Mouse (Mus musculus): ENCODE results near the gene Mrpl33. TPM values are rescaled to one million over a fixed set of nuclear protein-coding genes. Genes with fewer than 3 reads are reported as not detected.
A peak's percentile ranks its signal among the peaks of the same experiment; 100 is the strongest.

Mrpl33 gene
- 80.4 and 81.9 TPM in 2 replicates for polyA plus RNA-seq (2012; rRNA removed)

DNA sequence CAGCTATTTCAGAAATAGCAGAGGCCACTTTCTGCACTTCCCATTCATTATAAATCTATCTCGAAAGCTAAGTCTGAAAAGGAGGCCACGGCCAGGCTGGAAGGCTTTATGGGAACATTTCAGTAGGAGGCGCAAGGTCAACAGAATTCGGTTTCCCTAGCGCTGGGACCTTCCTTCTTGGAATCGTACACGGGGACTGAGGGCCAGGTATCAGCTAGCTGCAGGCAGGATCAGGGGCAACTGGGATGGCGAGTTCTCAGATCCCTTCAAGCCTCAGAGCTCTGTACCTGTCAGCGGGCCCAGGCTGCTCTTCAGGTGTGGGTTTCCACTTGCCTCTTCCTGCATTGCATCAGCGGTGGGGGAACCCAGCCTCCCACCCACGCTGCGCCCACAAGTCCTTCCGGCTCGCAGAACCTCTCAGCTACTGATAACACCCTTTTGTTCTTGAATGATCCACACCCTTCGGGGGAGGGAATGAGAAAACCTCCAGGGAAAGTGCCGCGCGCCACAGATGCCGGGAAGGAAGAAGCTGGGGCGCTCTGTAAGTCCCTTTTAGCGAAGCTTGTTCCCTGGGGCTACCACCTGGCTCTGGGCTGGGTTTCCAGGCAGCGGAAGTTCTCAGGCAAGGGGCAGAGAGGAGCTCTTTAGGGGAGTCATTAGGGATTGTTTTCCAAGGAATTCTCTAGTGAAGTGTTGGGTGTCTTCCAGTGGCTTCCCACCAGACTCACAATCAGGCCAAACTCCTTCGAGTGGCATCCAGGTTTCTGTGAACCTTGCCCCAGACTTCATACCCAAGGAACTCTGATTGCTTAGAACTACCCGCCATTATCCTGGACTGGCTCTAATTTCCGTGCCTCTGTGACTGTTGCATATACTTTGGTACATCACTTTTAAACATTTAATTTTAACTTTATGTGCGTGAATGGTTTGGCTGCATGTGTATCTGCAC, at the start of gene Mrpl33:
Gene Mrpl33 (plus strand): TSS at position 455 of the 949 bp plus-strand sequence.
- Histone ChIP-seq H3K27me3 (ENCODE audit: control insufficient read depth, insufficient read depth, low read length) (no peaks in the 10 kb centered on the region), H3K4me1 (ENCODE audit: control insufficient read depth, insufficient read depth, low read length) (0 out of 2 replicates have a peak, but pooled peaks cover 3% of the 10 kb centered on the region), H3K4me3 (replicated peaks; ENCODE audit: insufficient read depth, low read depth, low read length) (peak within 1 kb of the TSS; percentile 51), H3K27ac (ENCODE audit: insufficient read depth, low read length) (peak within 1 kb of the TSS; percentile 15; the same call in 1 of the 2 replicates)
- 10% methylated on average over 26 of the region's 26 CpGs for WGBS
- DNase-seq = peak; percentile 60 to 66
- TF ChIP-seq CTCF (IDR thresholded peaks at IDR 0.05; ENCODE audit: borderline replicate concordance, insufficient read depth, low read depth, low read length) (peak; percentile 29; the same call in 1 of the 2 replicates), POLR2A (IDR thresholded peaks at IDR 0.05; ENCODE audit: borderline replicate concordance, insufficient read depth, low read length) (no peak)

DNA sequence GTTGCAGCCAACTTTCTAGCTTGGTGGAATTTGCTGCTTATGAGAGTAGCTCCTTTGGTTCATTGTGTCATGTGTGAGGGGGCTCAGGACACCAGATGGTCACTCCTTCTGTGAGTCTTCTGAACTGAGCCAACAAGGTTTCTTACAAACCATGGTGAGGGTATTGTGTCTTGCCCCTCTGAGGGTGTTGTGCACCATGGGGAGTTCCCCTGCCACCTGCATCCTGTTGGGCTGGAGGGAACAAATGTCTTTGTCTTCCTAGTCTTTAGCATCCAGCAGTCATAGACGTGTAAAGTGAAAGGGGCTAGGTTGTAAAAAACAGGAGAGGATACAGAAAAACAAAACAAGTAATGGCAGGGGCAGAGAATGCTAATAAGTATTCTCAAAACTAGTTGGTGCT, 37.3 kb upstream of the Mrpl33 start:
- Histone ChIP-seq H3K27me3 (ENCODE audit: control insufficient read depth, insufficient read depth, low read length) (no peaks in the 10 kb centered on the region), H3K4me1 (ENCODE audit: control insufficient read depth, insufficient read depth, low read length) (no peaks in the 10 kb centered on the region), H3K4me3 (replicated peaks; ENCODE audit: insufficient read depth, low read depth, low read length) (no peak overlapping the region), H3K27ac (ENCODE audit: insufficient read depth, low read length) (no peak overlapping the region)
- DNase-seq = no peak
- TF ChIP-seq POLR2A (IDR thresholded peaks at IDR 0.05; ENCODE audit: borderline replicate concordance, insufficient read depth, low read length) (no peak), CTCF (IDR thresholded peaks at IDR 0.05; ENCODE audit: borderline replicate concordance, insufficient read depth, low read depth, low read length) (no peak)
- WGBS = 12% methylated on average over 1 of the region's 1 CpGs

DNA sequence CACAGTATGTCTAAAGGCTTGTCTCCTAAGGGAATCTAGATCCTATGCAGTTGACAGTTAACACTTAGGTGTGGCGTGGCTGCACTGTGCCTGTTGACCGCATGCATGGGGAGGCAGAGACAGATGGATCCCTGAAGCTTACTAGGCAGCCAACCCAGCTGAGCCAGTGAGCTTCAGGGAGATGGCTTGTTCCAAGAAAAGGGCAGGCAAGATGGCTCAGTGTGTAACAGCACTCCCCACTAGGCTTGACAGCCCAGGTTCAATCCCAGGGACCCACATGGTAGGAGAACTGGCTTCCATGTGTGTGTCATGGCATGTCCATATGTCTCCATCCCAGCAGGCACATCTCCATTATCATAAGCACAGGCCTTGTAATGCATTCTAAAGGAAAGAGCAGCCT, 36.4 kb upstream of the Mrpl33 start:
- no peaks in the 10 kb centered on the region for H3K4me1 ChIP-seq (ENCODE audit: control insufficient read depth, insufficient read depth, low read length)
- no peak overlapping the region for H3K27ac ChIP-seq (ENCODE audit: insufficient read depth, low read length)
- TF ChIP-seq POLR2A (IDR thresholded peaks at IDR 0.05; ENCODE audit: borderline replicate concordance, insufficient read depth, low read length) = no peak
- no peak for TF ChIP-seq CTCF (IDR thresholded peaks at IDR 0.05; ENCODE audit: borderline replicate concordance, insufficient read depth, low read depth, low read length)
- WGBS = 64% methylated on average over 2 of the region's 2 CpGs
- DNase-seq = no peak
- H3K27me3 ChIP-seq (ENCODE audit: control insufficient read depth, insufficient read depth, low read length) = no peaks in the 10 kb centered on the region
- no peak overlapping the region for H3K4me3 ChIP-seq (replicated peaks; ENCODE audit: insufficient read depth, low read depth, low read length)

DNA sequence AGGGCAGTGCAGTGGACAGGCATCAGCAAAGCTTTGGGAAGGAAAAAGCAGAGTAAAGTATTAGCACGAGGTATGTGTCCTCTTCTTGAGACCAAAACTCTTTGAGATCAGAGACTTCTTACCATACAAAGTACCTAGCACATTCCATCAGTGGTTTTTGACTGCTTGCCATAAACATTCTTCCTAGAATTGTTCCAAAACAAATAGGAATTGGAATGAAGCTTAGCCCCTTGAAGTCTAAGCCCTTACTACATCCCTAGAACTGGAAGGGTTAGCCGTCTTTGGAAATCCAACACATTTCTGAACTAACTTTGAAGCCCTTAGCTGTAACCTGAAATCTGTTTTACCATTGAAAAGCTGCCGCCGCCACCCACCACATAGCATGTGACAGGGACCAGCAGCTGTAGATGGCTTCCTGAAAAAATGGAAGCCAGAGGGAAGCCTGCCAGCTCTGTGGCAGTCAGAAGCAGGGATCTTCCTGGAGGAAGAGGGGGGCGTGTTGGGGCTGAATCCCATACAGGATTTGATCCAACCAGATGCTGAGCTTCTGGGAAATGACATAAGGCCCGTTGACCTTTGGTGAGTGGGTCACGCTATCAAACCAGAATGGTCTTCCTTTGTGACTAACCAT, 34.6 kb upstream of the Mrpl33 start:
- no peaks in the 10 kb centered on the region for H3K27me3 ChIP-seq (ENCODE audit: control insufficient read depth, insufficient read depth, low read length)
- TF ChIP-seq POLR2A (IDR thresholded peaks at IDR 0.05; ENCODE audit: borderline replicate concordance, insufficient read depth, low read length) (no peak), CTCF (IDR thresholded peaks at IDR 0.05; ENCODE audit: borderline replicate concordance, insufficient read depth, low read depth, low read length) (no peak)
- WGBS = 57% methylated on average over 7 of the region's 7 CpGs
- no peak overlapping the region for H3K27ac ChIP-seq (ENCODE audit: insufficient read depth, low read length)
- H3K4me3 ChIP-seq (replicated peaks; ENCODE audit: insufficient read depth, low read depth, low read length) = no peak overlapping the region
- DNase-seq = no peak
- H3K4me1 ChIP-seq (ENCODE audit: control insufficient read depth, insufficient read depth, low read length) = no peaks in the 10 kb centered on the region

DNA sequence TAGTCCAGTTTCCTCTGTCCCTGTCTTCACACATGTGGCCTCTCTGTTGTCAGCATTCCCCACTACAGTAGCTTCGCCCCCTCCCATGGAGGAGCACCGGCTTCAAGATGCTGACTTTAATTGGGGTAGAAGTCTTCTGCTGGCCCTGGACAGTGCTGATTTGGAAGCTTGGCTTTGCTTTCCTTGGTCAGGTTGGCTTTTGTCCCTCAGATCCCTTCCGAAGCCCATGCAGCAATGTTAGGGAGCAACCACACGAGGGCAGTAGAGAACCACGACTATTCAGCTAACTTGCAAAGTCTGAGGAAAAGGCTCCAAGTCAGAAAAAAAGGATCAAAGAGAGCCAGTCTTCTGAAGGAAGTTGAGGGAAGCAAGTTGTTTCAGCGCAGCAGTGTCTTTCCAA, 33.2 kb upstream of the Mrpl33 start:
- Histone ChIP-seq H3K27ac (ENCODE audit: insufficient read depth, low read length) (no peak overlapping the region), H3K4me1 (ENCODE audit: control insufficient read depth, insufficient read depth, low read length) (no peaks in the 10 kb centered on the region), H3K27me3 (ENCODE audit: control insufficient read depth, insufficient read depth, low read length) (no peaks in the 10 kb centered on the region), H3K4me3 (replicated peaks; ENCODE audit: insufficient read depth, low read depth, low read length) (no peak overlapping the region)
- DNase-seq = peak; percentile 70 to 74
- 5% methylated on average over 6 of the region's 6 CpGs for WGBS
- no peak for TF ChIP-seq POLR2A (IDR thresholded peaks at IDR 0.05; ENCODE audit: borderline replicate concordance, insufficient read depth, low read length)
- TF ChIP-seq CTCF (IDR thresholded peaks at IDR 0.05; ENCODE audit: borderline replicate concordance, insufficient read depth, low read depth, low read length) = peak; percentile 90

DNA sequence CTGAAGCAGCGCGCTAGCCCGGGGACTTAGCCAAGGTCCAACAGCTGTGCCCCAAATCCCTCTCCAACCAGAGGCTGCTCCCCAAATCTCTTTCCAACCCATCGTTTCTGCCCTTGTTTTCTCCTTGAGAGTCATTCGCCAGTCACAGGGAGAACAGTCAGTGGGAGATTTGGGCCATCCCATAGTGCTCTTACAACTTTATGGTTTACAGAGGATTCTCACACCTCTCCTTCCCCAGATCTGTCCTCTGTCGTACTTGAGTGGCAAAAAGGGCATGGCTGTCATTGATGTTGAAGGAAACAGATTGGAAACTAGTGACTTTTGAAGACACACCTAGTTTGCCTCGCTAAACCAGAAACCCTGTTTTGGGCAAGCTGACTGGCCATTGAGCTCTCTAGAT, 32.8 kb upstream of the Mrpl33 start:
- no peak overlapping the region for H3K4me3 ChIP-seq (replicated peaks; ENCODE audit: insufficient read depth, low read depth, low read length)
- WGBS = 45% methylated on average over 7 of the region's 7 CpGs
- DNase-seq = no peak
- H3K27me3 ChIP-seq (ENCODE audit: control insufficient read depth, insufficient read depth, low read length) = no peaks in the 10 kb centered on the region
- TF ChIP-seq CTCF (IDR thresholded peaks at IDR 0.05; ENCODE audit: borderline replicate concordance, insufficient read depth, low read depth, low read length) = no peak
- TF ChIP-seq POLR2A (IDR thresholded peaks at IDR 0.05; ENCODE audit: borderline replicate concordance, insufficient read depth, low read length) = no peak
- H3K27ac ChIP-seq (ENCODE audit: insufficient read depth, low read length) = no peak overlapping the region
- H3K4me1 ChIP-seq (ENCODE audit: control insufficient read depth, insufficient read depth, low read length) = no peaks in the 10 kb centered on the region

DNA sequence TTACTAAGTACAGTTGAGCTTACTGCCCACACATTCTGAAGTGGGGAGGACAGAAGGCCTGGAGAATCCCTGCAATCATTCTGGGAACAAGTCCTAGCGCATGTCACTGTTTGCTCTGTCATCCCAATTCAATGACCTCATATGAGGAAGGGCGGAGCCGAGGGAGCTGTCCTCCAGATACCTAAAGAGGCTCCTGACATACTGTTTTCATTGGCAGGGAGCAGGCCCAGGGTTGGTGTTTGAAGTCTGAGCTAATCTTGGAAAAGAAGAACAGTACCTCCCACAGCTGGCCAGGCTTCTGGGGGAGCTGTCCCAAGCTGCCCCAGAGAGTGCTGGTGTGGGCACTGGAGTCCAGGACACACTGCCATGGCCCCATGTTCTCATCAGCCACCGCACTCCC, 31.8 kb upstream of the Mrpl33 start:
- WGBS = 81% methylated on average over 4 of the region's 4 CpGs
- H3K4me1 ChIP-seq (ENCODE audit: control insufficient read depth, insufficient read depth, low read length) = 0 out of 2 replicates have a peak, but pooled peaks cover 3% of the 10 kb centered on the region
- no peaks in the 10 kb centered on the region for H3K27me3 ChIP-seq (ENCODE audit: control insufficient read depth, insufficient read depth, low read length)
- TF ChIP-seq POLR2A (IDR thresholded peaks at IDR 0.05; ENCODE audit: borderline replicate concordance, insufficient read depth, low read length) (no peak), CTCF (IDR thresholded peaks at IDR 0.05; ENCODE audit: borderline replicate concordance, insufficient read depth, low read depth, low read length) (no peak)
- no peak overlapping the region for H3K4me3 ChIP-seq (replicated peaks; ENCODE audit: insufficient read depth, low read depth, low read length)
- H3K27ac ChIP-seq (ENCODE audit: insufficient read depth, low read length) = no peak overlapping the region
- no peak for DNase-seq
